Comparison of ENCODE assay signal across 7 mouse cellular contexts in the genomic region with DNA sequence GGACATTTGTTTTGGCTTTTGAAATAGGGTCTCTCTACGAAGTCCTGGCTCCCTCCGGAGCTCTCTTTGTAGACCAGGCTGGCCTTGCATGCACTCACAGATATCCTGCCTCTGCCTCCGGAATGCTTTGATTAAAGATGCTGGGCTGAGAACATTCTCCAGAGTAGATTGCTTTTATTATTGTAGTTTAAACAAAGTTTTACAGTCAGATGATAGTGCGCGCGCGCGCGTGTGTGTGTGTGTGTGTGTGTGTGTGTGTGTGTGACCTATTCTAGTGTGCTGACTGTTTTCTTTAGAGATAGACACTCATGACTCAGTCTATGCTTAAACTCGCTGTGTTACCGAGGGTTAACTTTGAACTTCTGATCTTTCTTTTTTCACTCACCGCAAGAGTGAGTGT. TPM values are rescaled to one million over a fixed set of nuclear protein-coding genes. Genes with fewer than 3 reads are reported as not detected.
DNase-seq lines count a peak whose midpoint lies in the region; ATAC-seq and TF ChIP-seq lines count a peak whose summit lies in the region.

No protein-coding gene starts in this region.

- ATAC-seq in embryonic facial prominence, embryonic 12.5 days (ENCODE audit: insufficient number of reproducible peaks, insufficient read depth, low FRiP score, low TSS enrichment), result no peak

- TF ChIP-seq EP300 in ES-Bruce4 (IDR thresholded peaks at IDR 0.05; ENCODE audit: insufficient read depth, low read depth, low read length), result no peak

- no peak overlapping the region for H3K27ac ChIP-seq in ES-Bruce4 (ENCODE audit: insufficient read depth, low read length)
- H3K27ac ChIP-seq in embryonic facial prominence, embryonic 12.5 days, result 0 out of 2 replicates have a peak overlapping the region, but pooled peaks have one; percentile 36
- H3K27ac ChIP-seq in left cerebral cortex, adult 2 months, result peak overlapping the region; percentile 96
- H3K27ac ChIP-seq in macrophage, result 0 out of 2 replicates have a peak overlapping the region, but pooled peaks have one; percentile 7

- H3K9me3 ChIP-seq in ES-Bruce4 (replicated peaks; ENCODE audit: control insufficient read depth, insufficient read depth, low read length, poor library complexity, severe bottlenecking), result no peaks in the 10 kb centered on the region
- H3K9me3 ChIP-seq in embryonic facial prominence, embryonic 12.5 days, result no peaks in the 10 kb centered on the region

- peak overlapping the region; percentile 31 for H3K4me2 ChIP-seq in embryonic facial prominence, embryonic 12.5 days (replicated peaks)

- peak; percentile 19 to 26 for DNase-seq in B cell, adult 2 months
- peak; percentile 18 for DNase-seq in heart, postnatal 4 days
- DNase-seq in left cerebral cortex, adult 2 months (ENCODE audit: extremely low spot score in 1 of 2, low spot score in 2 of 2), result peak; percentile 10
- DNase-seq in testis, postnatal 10 days (ENCODE audit: low spot score), result peak; percentile 45

- intact Hi-C loops in left cerebral cortex, adult 2 months (cut with DNase I), result loop anchor here (5.0 kb wide), 1 partner anchor 34 kb away; no protein-coding TSS in a partner anchor

- TF ChIP-seq POLR2A in ES-Bruce4 (IDR thresholded peaks at IDR 0.05; ENCODE audit: insufficient read depth, low read length), result no peak

- no peak for TF ChIP-seq CTCF in ES-Bruce4 (IDR thresholded peaks at IDR 0.05; ENCODE audit: low read depth, low read length)
- TF ChIP-seq CTCF in left cerebral cortex, adult 2 months (IDR thresholded peaks at IDR 0.05), result no peak

- no peaks in the 10 kb centered on the region for H3K4me1 ChIP-seq in ES-Bruce4 (ENCODE audit: control insufficient read depth, insufficient read depth, low read length)
- H3K4me1 ChIP-seq in embryonic facial prominence, embryonic 12.5 days, result no peaks in the 10 kb centered on the region

- H3K79me2 ChIP-seq in macrophage (ENCODE audit: inconsistent target), result no peaks in the 10 kb centered on the region; the same call in 1 of the 2 replicates

- 86% methylated on average over 12 of the region's 12 CpGs for WGBS in embryonic facial prominence, embryonic 12.5 days
- 86% methylated on average over 10 of the region's 12 CpGs for WGBS in macrophage (ENCODE audit: missing documents)

- H3K4me3 ChIP-seq in ES-Bruce4 (ENCODE audit: low read depth, low read length) (peak overlapping the region; percentile 20), macrophage (ENCODE audit: inconsistent target) (peak overlapping the region; percentile 44)
- peak overlapping the region; percentile 24 for H3K4me3 ChIP-seq in embryonic facial prominence, embryonic 12.5 days
- peak overlapping the region; percentile 79 for H3K4me3 ChIP-seq in left cerebral cortex, adult 2 months

- H3K27me3 ChIP-seq in ES-Bruce4 (ENCODE audit: control insufficient read depth, insufficient read depth, low read length, poor library complexity, severe bottlenecking), result no peaks in the 10 kb centered on the region
- H3K27me3 ChIP-seq in embryonic facial prominence, embryonic 12.5 days, result no peaks in the 10 kb centered on the region

- H3K9ac ChIP-seq in ES-Bruce4 (ENCODE audit: low read depth, poor library complexity, severe bottlenecking), result peak overlapping the region; percentile 18
- H3K9ac ChIP-seq in embryonic facial prominence, embryonic 12.5 days, result peak overlapping the region; percentile 40; the same call in 1 of the 2 replicates

- no peaks in the 10 kb centered on the region for H3K36me3 ChIP-seq in ES-Bruce4 (ENCODE audit: control insufficient read depth, insufficient read depth, low read length, poor library complexity, severe bottlenecking)
- H3K36me3 ChIP-seq in embryonic facial prominence, embryonic 12.5 days, result no peaks in the 10 kb centered on the region
- no peaks in the 10 kb centered on the region for H3K36me3 ChIP-seq in macrophage (ENCODE audit: inconsistent target)

RNA-seq across cellular contexts. Expression of a gene that starts 0.8 kb away (rescaled TPM):
- 2.8 and 3.1 TPM in 2 replicates for polyA plus RNA-seq in ES-Bruce4 (2011; ENCODE audit: insufficient read depth, insufficient read length, low read depth, missing spikeins)
- polyA plus RNA-seq in embryonic facial prominence, embryonic 12.5 days (2016; fragmentation: Nextera tagmentation; extraction: Ambion mirVana), result 3.2 and 3.3 TPM in 2 replicates
- 1 to 10 TPM; 3.3 to 3.4 TPM for total RNA-seq in heart, postnatal 4 days (2021)
- total RNA-seq in left cerebral cortex, adult 2 months (2021), result 1 to 10 TPM; 4.2 to 4.6 TPM
- total RNA-seq in macrophage (2018; cell fraction: chromatin; rRNA removed), result 10 to 100 TPM in 22 of 26 experiments, 1 to 10 TPM in 4; 3.9 to 19.6 (median 14.4) TPM
- 1 to 10 TPM in 23 of 26 experiments, under 1 TPM in 3; 0.76 to 3.3 (median 1.9) TPM for total RNA-seq in macrophage (2018; cell fraction: cytosol; rRNA removed)
- total RNA-seq in macrophage (2018; cell fraction: nucleus; rRNA removed), result 10 to 100 TPM in 16 of 26 experiments, 1 to 10 TPM in 10; 4.6 to 18.9 (median 11.4) TPM
- 1.5 to 1.8 TPM (median 1.5 TPM) in 3 replicates for polyA plus RNA-seq in macrophage (2018)

Comparison
In these comparisons a context has a peak if more than half of its experiments do, and no peak if none do; other contexts are left out.
1. H3K4me3 ChIP-seq: peak in every context shown above with its lines; median percentile 79 in left cerebral cortex, adult 2 months; 44 in macrophage; 24 in embryonic facial prominence, embryonic 12.5 days; 20 in ES-Bruce4.